Mouse (Mus musculus) hindbrain, embryonic 16.5 days (tissue): ENCODE results near the gene Ints3. TPM values are rescaled to one million over a fixed set of nuclear protein-coding genes. Genes with fewer than 3 reads are reported as not detected.
"Not testable (repeated sequence)": the region's sequence is repeated elsewhere in the genome, so short reads cannot be mapped to it uniquely, and the experiment has no call there.

Experiments used
- ATAC-seq: fragments of 200-750 bp; cut with Nextera tagmentation; 2 replicates; pipeline ENCODE4 v1.8.0; 2017; ENCODE audit warnings: moderate TSS enrichment, moderate library complexity
- H3K27ac ChIP-seq: fragments of 300-500 bp; sonication (generic); 2 replicates; pipeline ENCODE4 v1.5.1; 2014; ENCODE audit warnings: low read depth, mild to moderate bottlenecking, control low read depth, low read length, moderate library complexity
- H3K27me3 ChIP-seq: fragments of 300-500 bp; sonication (generic); replicated peaks from 2 replicates; pipeline ENCODE4 v1.6.1; 2014; ENCODE audit warnings: low read length; ENCODE audit not compliant: control insufficient read depth, insufficient read depth
- H3K36me3 ChIP-seq: fragments of 300-500 bp; sonication (generic); 2 replicates; pipeline ENCODE4 v1.6.1; 2014; ENCODE audit warnings: mild to moderate bottlenecking, low read length, moderate library complexity, mixed read lengths; ENCODE audit not compliant: control insufficient read depth, insufficient read depth
- H3K4me1 ChIP-seq: fragments of 300-500 bp; sonication (generic); 2 replicates; pipeline ENCODE4 v1.6.1; 2014; ENCODE audit warnings: low read depth, low read length; ENCODE audit not compliant: control insufficient read depth, insufficient read depth
- H3K4me2 ChIP-seq: fragments of 300-500 bp; sonication (generic); 2 replicates; pipeline ENCODE4 v1.6.1; 2014; ENCODE audit warnings: mild to moderate bottlenecking, low read length, control low read depth, moderate library complexity
- H3K4me3 ChIP-seq: fragments of 300-500 bp; sonication (generic); 2 replicates; pipeline ENCODE4 v1.5.1; 2014; ENCODE audit warnings: mild to moderate bottlenecking, low read length, control low read depth, moderate library complexity
- H3K9ac ChIP-seq: fragments of 300-500 bp; sonication (generic); 2 replicates; pipeline ENCODE4 v1.6.1; 2014; ENCODE audit warnings: low read depth, mild to moderate bottlenecking, control low read depth, low read length, moderate library complexity
- H3K9me3 ChIP-seq: fragments of 300-500 bp; sonication (generic); 2 replicates; pipeline ENCODE4 v1.6.1; 2014; ENCODE audit warnings: mild to moderate bottlenecking, low read length, moderate library complexity; ENCODE audit not compliant: control insufficient read depth
- WGBS: fragments of 180-500 bp; shearing (Covaris S2); extraction: QIAGEN DNeasy Blood & Tissue Kit; methylation state at CpG from one replicate; pipeline ENCODE4 v1.1.7; 2014; 5-methylcytosine and 5-hydroxymethylcytosine counted together
- polyA plus RNA-seq: library from polyadenylated mRNA; unstranded; fragments of >200 nt; fragmentation: Nextera tagmentation; extraction: Ambion mirVana; gene quantifications from 2 replicates; pipeline ENCODE4 v1.2.1, GENCODE M21; 2015

Ints3 gene
- polyA plus RNA-seq, 1 experiment from 2014 or later: 27.8 TPM

GRCm38 (mm10) chr3:90359230-90359629 lies 74.2 kb downstream of the Ints3 start:
- H3K27ac ChIP-seq: no peak overlapping the region
- H3K9ac ChIP-seq: no peak overlapping the region
- 94% methylated on average over 1 of the region's 1 CpGs for WGBS
- ATAC-seq: no peak
- no peak overlapping the region for H3K4me3 ChIP-seq
- H3K9me3 ChIP-seq: no peaks in the 10 kb centered on the region
- peaks cover 31% of the 10 kb centered on the region for H3K36me3 ChIP-seq
- no peaks in the 10 kb centered on the region for H3K27me3 ChIP-seq
- no peaks in the 10 kb centered on the region for H3K4me1 ChIP-seq
- H3K4me2 ChIP-seq: no peak overlapping the region

GRCm38 (mm10) chr3:90357959-90358358 lies 75.5 kb downstream of the Ints3 start:
- no peak overlapping the region for H3K27ac ChIP-seq
- no peaks in the 10 kb centered on the region for H3K4me1 ChIP-seq
- H3K4me2 ChIP-seq: no peak overlapping the region
- no peaks in the 10 kb centered on the region for H3K9me3 ChIP-seq
- peaks cover 36% of the 10 kb centered on the region for H3K36me3 ChIP-seq
- H3K9ac ChIP-seq: no peak overlapping the region
- ATAC-seq: no peak
- no peaks in the 10 kb centered on the region for H3K27me3 ChIP-seq
- WGBS: 89% methylated on average over 7 of the region's 7 CpGs
- no peak overlapping the region for H3K4me3 ChIP-seq

- Histone ChIP-seq H3K27me3 (no peaks in the 10 kb centered on the region), H3K9me3 (no peaks in the 10 kb centered on the region), H3K4me1 (no peaks in the 10 kb centered on the region), H3K27ac (no peak overlapping the region), H3K4me2 (no peak overlapping the region), H3K9ac (no peak overlapping the region), H3K4me3 (no peak overlapping the region), H3K36me3 (peaks cover 29% of the 10 kb centered on the region)
- WGBS: 97% methylated on average over 4 of the region's 4 CpGs
- no peak for ATAC-seq
Measured at GRCm38 (mm10) chr3:90347847-90348246, 85.6 kb downstream of the Ints3 start.

GRCm38 (mm10) chr3:90342853-90343252 lies 90.6 kb downstream of the Ints3 start:
- WGBS: 60% methylated on average over 2 of the region's 2 CpGs
- H3K4me1 ChIP-seq, H3K36me3 ChIP-seq, H3K4me2 ChIP-seq, H3K9ac ChIP-seq, H3K9me3 ChIP-seq, H3K27me3 ChIP-seq, H3K27ac ChIP-seq, ATAC-seq, H3K4me3 ChIP-seq: not testable (repeated sequence)

Other genes starting within 250 kb of the Ints3 start
- gene Rps27, start 220.0 kb downstream of the Ints3 start, polyA plus RNA-seq: 626 and 662 TPM in 2 replicates
- gene Rab13, start 219.9 kb downstream of the Ints3 start, polyA plus RNA-seq: 21.7 and 24.1 TPM in 2 replicates
- 93.4 and 97.0 TPM in 2 replicates for gene Jtb, start 202.0 kb downstream of the Ints3 start, polyA plus RNA-seq
- 2.0 and 2.2 TPM in 2 replicates for gene Creb3l4, start 190.1 kb downstream of the Ints3 start, polyA plus RNA-seq
- 40.3 and 54.2 TPM in 2 replicates for gene Slc39a1, start 185.4 kb downstream of the Ints3 start, polyA plus RNA-seq
- 19.6 and 25.3 TPM in 2 replicates for gene Crtc2, start 179.5 kb downstream of the Ints3 start, polyA plus RNA-seq
- 8.1 and 10.2 TPM in 2 replicates for gene Dennd4b, start 168.4 kb downstream of the Ints3 start, polyA plus RNA-seq
- gene Gatad2b, start 140.4 kb downstream of the Ints3 start, polyA plus RNA-seq: 9.3 and 12.1 TPM in 2 replicates
- gene Slc27a3, start 43.7 kb downstream of the Ints3 start, polyA plus RNA-seq: 30.1 and 30.8 TPM in 2 replicates
- gene Npr1, start 32.2 kb upstream of the Ints3 start, polyA plus RNA-seq: 3.1 and 3.2 TPM in 2 replicates
- 224 and 229 TPM in 2 replicates for gene Ilf2, start 42.5 kb upstream of the Ints3 start, polyA plus RNA-seq
- gene Snapin, start 57.4 kb upstream of the Ints3 start, polyA plus RNA-seq: 96.8 and 98.1 TPM in 2 replicates
- gene Chtop, start 75.9 kb upstream of the Ints3 start, polyA plus RNA-seq: 161 and 164 TPM in 2 replicates
- gene S100a1, start 80.8 kb upstream of the Ints3 start, polyA plus RNA-seq: 26.1 and 40.5 TPM in 2 replicates
- 13.6 and 17.2 TPM in 2 replicates for gene S100a13, start 80.8 kb upstream of the Ints3 start, polyA plus RNA-seq
- 0.19 TPM in 1 of 2 replicates, not detected in the other for gene S100a14, start 93.2 kb upstream of the Ints3 start, polyA plus RNA-seq
- gene S100a16, start 103.6 kb upstream of the Ints3 start, polyA plus RNA-seq: 50.5 and 60.8 TPM in 2 replicates
- 1.0 and 1.6 TPM in 2 replicates for gene S100a3, start 127.0 kb upstream of the Ints3 start, polyA plus RNA-seq
- not detected in 2 replicates for gene S100a2, start 156.6 kb upstream of the Ints3 start, polyA plus RNA-seq
- 0.51 TPM in 1 of 2 replicates, not detected in the other for gene Gm42674, start 168.3 kb upstream of the Ints3 start, polyA plus RNA-seq
- 0.36 and 1.4 TPM in 2 replicates for gene S100a4, start 170.1 kb upstream of the Ints3 start, polyA plus RNA-seq
- not detected in 2 replicates for gene S100a5, start 174.9 kb upstream of the Ints3 start, polyA plus RNA-seq
- 31.7 and 32.1 TPM in 2 replicates for gene S100a6, start 179.3 kb upstream of the Ints3 start, polyA plus RNA-seq
- 0.20 and 0.24 TPM in 2 replicates for gene S100a7a, start 220.4 kb upstream of the Ints3 start, polyA plus RNA-seq
- gene S100a8, start 235.4 kb upstream of the Ints3 start, polyA plus RNA-seq: 2.2 and 6.7 TPM in 2 replicates